Mouse (Mus musculus) natural killer cell, adult 2 months (primary cell): ENCODE measurements around the gene Vash2.
"Not testable (repeated sequence)": the region's sequence is repeated elsewhere in the genome, so short reads cannot be mapped to it uniquely, and the experiment has no call there.

ENCODE experiments used
- DNase-seq, 2 experiments: peaks; one replicate each; pipeline ENCODE4 v3.0.0; 2022; ENCODE audit warnings: low spot score in 2 of 2

Gene Vash2

GRCm38 (mm10) chr1:190979100-190979563, at the start of gene Vash2:
Vash2 (minus strand) TSS chr1:190979296.
- DNase-seq: peak in 1 of 2 experiments; percentile 21

- DNase-seq: peak; percentile 95 to 97
Measured at GRCm38 (mm10) chr1:191026021-191026713, 47.1 kb upstream of the Vash2 start, which contains the start of gene Flvcr1. Flvcr1 (minus strand) TSS chr1:191026158.

- DNase-seq: peak in 1 of 2 experiments; percentile 1
Measured at GRCm38 (mm10) chr1:191025016-191026012, 46.2 kb upstream of the Vash2 start.

DNA sequence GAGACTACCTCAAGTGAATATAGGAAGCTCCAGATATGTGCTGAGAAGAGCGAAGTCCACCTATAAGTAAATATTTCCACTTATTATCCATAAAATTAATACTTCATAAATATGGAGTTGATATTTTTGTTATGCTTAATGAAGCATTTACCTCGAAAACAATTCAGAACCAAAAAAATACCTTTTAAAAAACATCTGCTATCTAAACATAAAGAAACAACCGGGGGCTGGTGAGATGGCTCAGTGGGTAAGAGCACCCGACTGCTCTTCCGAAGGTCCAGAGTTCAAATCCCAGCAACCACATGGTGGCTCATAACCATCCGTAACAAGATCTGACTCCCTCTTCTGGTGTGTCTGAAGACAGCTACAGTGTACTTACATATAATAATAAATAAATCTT, 44.7 kb upstream of the Vash2 start:
- DNase-seq: not testable (repeated sequence)

GRCm38 (mm10) chr1:191023140-191023539, 44.0 kb upstream of the Vash2 start:
- no peak for DNase-seq

- no peak for DNase-seq
Measured at GRCm38 (mm10) chr1:191021016-191021415, 41.9 kb upstream of the Vash2 start.

- DNase-seq: no peak
Measured at GRCm38 (mm10) chr1:191020217-191020924, 41.3 kb upstream of the Vash2 start.

- DNase-seq: no peak
Measured at GRCm38 (mm10) chr1:191019803-191020202, 40.7 kb upstream of the Vash2 start.

GRCm38 (mm10) chr1:191014271-191014670, 35.2 kb upstream of the Vash2 start:
- no peak for DNase-seq

GRCm38 (mm10) chr1:191008707-191009106, 29.6 kb upstream of the Vash2 start:
- no peak for DNase-seq

DNA sequence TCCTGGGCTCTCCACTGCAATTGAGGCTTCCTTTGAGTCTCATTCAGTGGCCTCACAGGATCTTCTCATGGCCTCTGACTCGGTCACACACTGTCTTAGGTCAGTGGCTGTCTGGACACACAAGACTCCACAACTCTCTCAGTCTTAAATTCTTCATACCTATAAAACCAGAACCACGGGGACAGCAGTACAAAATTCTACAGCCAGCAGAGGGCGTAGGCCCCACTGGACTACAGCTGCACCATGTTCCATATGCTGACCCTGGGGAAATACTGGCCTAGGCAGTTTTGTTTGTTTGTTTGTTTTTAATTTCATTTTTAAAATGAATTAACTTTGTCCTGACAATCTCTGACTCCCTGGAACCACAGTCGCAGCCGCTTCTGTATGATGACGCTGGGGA, 23.1 kb upstream of the Vash2 start:
- DNase-seq: no peak

GRCm38 (mm10) chr1:191000686-191001085, 21.6 kb upstream of the Vash2 start:
- no peak for DNase-seq

DNA sequence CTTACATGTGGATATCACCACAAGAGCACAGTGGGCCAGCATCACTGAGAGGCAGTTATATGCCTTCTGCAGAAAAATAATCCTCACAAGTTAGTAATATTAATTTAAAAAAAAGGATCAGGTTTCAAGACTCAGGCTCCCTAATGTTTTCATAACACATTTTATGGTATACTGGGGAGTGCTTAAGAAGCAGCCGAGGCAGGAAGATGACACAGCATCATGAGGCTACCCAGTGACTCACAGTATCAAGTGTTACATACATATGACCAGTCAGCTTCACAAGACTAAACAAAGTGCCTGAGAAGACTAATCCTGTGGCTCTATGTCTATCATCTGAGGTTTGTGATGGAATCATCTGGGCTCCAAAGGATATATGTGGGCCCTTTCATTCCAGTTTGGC, 18.9 kb upstream of the Vash2 start:
- no peak for DNase-seq

DNA sequence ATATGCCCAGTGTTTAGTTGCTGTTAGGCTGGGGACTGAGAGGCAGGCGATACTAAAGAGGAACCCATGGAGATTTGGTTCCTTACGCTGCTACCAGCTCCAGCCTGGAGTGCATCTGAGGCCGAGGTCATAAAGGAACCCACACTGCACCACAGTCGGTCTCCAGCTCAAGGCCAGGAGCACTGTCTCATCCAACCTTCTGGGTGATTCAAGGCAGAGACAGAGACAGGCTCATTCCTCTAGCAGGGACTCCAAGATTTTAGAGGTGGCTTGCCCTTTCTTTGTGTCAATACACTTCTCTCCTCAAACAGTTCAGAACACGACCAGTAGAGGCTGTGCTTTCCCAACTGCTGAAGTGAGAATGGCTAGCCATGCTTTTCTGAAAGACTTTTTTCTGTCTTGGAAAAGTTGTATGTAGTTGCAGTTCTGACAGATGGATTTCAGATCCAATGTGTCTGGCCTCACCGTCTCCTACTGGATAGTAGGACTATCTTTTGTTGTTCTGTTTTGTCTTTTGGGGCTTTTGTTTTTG, 17.3 kb upstream of the Vash2 start:
- DNase-seq: no peak

- DNase-seq: no peak
Measured at GRCm38 (mm10) chr1:190995548-190995947, 16.5 kb upstream of the Vash2 start.

- no peak for DNase-seq
Measured at GRCm38 (mm10) chr1:190989437-190990082, 10.5 kb upstream of the Vash2 start.

DNA sequence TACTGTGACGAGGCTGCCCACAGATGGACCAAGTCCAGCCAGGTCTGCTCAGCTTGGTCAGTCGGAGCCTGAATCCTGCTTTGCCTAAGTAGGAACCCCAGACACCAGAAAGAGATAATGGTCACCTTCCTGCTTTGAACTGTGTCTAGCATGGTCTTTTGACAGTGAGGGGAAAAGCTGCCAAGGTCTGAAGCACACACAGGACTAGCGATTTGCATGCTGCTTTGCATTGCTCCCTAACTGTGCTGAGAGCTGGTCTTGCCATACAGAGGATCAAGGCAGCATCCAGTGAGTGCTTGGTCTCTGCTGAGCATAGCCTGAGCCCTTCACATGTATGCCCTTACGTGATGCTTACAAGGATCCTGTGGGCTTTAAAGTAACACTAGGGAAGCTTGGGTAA, 2.3 kb upstream of the Vash2 start:
- no peak for DNase-seq

- DNase-seq: no peak
Measured at GRCm38 (mm10) chr1:190980470-190980869, 1.4 kb upstream of the Vash2 start.

GRCm38 (mm10) chr1:190978511-190979073, 504 bp downstream of the Vash2 start:
- no peak for DNase-seq

- no peak for DNase-seq
Measured at GRCm38 (mm10) chr1:190978001-190978400, 1.1 kb downstream of the Vash2 start.
